Mouse (Mus musculus): ENCODE measurements around the gene Hdac2. TPM values are rescaled to one million over a fixed set of nuclear protein-coding genes. Genes with fewer than 3 reads are reported as not detected.
A peak's percentile ranks its signal among the peaks of the same experiment; 100 is the strongest.

The Hdac2 gene
- polyA plus RNA-seq, 1 experiment from 2014 or later = 85.9 TPM

DNA sequence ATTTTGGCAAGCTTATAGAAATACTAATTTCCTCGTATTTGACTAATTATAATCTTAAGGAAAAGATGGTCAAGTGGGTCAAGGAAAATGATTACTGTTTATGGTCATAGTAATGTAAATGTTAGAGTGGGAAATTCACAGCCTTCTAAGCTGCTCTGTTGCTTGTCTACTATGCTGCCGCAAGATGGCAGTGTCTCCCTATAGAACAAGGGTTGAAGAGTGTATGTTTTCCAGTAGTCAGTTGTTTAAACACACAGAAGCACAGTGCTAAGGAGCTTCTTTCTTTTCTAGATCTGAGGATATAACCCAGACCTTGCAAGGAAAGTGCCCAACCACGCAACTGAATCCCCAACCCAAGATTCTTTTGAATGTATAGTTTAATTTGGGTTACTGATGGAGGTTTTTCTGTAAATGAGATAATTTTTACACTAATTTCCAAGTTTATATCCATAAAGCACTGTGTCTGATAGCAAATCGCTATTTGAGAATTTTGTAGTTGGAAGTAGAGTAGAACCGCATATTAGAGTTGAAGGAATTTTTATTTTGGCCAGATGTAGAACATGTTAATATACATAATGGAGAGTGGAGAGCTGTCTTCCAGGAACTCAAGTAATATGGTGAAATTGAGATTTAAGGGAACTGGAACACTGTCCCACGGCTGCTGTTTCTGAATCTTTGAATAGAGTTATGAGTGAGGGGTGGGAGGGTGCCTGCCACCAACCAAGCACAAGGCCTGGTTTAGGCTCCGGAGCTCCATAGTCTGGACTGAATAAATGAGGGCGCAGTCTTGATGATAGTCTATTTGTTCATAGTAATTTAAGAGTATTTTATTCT lies 40.1 kb downstream of the Hdac2 start:
- peak; percentile 76; the same call in 1 of the 2 replicates for ATAC-seq (ENCODE audit: low FRiP score, low TSS enrichment)
- no peak for TF ChIP-seq EP300 (optimal IDR thresholded peaks at IDR 0.05)
- TF ChIP-seq CTCF (IDR thresholded peaks at IDR 0.05; ENCODE audit: low read depth) = peak; percentile 96
- 47% methylated on average over 8 of the region's 8 CpGs for WGBS

GRCm38 (mm10) chr10:37015729-37016128 lies 41.4 kb downstream of the Hdac2 start:
- H3K27ac ChIP-seq (replicated peaks) = no peak overlapping the region
- H3K27me3 ChIP-seq (ENCODE audit: control insufficient read depth, insufficient read depth, low read length) = no peaks in the 10 kb centered on the region
- no peak overlapping the region for H3K9ac ChIP-seq (ENCODE audit: low read length)
- H3K9me3 ChIP-seq (ENCODE audit: control insufficient read depth, low read length) = no peaks in the 10 kb centered on the region
- no peak overlapping the region for H3K4me3 ChIP-seq (ENCODE audit: low read depth, low read length)
- H3K4me2 ChIP-seq (replicated peaks; ENCODE audit: low read depth) = no peak overlapping the region
- no peak for TF ChIP-seq EP300 (optimal IDR thresholded peaks at IDR 0.05)
- TF ChIP-seq CTCF (IDR thresholded peaks at IDR 0.05; ENCODE audit: low read depth) = no peak
- WGBS = 33% methylated on average over 2 of the region's 2 CpGs
- ATAC-seq (ENCODE audit: low FRiP score, low TSS enrichment) (no peak), DNase-seq (ENCODE audit: low spot score) (no peak)
- no peaks in the 10 kb centered on the region for H3K4me1 ChIP-seq (replicated peaks; ENCODE audit: control insufficient read depth, insufficient read depth)
- no peaks in the 10 kb centered on the region for H3K36me3 ChIP-seq (ENCODE audit: control insufficient read depth, insufficient read depth, low read length)

More for the DNA sequence above, 40.1 kb downstream of the Hdac2 start:
- H3K4me1 ChIP-seq (replicated peaks; ENCODE audit: control insufficient read depth, insufficient read depth) = no peaks in the 10 kb centered on the region
- no peak overlapping the region for H3K4me3 ChIP-seq (ENCODE audit: low read depth, low read length)
- no peak overlapping the region for H3K27ac ChIP-seq (replicated peaks)
- no peaks in the 10 kb centered on the region for H3K9me3 ChIP-seq (ENCODE audit: control insufficient read depth, low read length)
- no peak overlapping the region for H3K9ac ChIP-seq (ENCODE audit: low read length)
- H3K36me3 ChIP-seq (ENCODE audit: control insufficient read depth, insufficient read depth, low read length) = no peaks in the 10 kb centered on the region
- peak; percentile 66 for DNase-seq (ENCODE audit: low spot score)
- H3K4me2 ChIP-seq (replicated peaks; ENCODE audit: low read depth) = no peak overlapping the region
- H3K27me3 ChIP-seq (ENCODE audit: control insufficient read depth, insufficient read depth, low read length) = no peaks in the 10 kb centered on the region

- Histone ChIP-seq H3K4me1 (replicated peaks; ENCODE audit: control insufficient read depth, insufficient read depth) (no peaks in the 10 kb centered on the region), H3K4me2 (replicated peaks; ENCODE audit: low read depth) (no peak overlapping the region), H3K9me3 (ENCODE audit: control insufficient read depth, low read length) (no peaks in the 10 kb centered on the region), H3K4me3 (ENCODE audit: low read depth, low read length) (no peak overlapping the region), H3K27ac (replicated peaks) (no peak overlapping the region), H3K9ac (ENCODE audit: low read length) (no peak overlapping the region), H3K36me3 (ENCODE audit: control insufficient read depth, insufficient read depth, low read length) (no peaks in the 10 kb centered on the region), H3K27me3 (ENCODE audit: control insufficient read depth, insufficient read depth, low read length) (no peaks in the 10 kb centered on the region)
- DNase-seq (ENCODE audit: low spot score) (no peak), ATAC-seq (ENCODE audit: low FRiP score, low TSS enrichment) (no peak)
- no peak for TF ChIP-seq CTCF (IDR thresholded peaks at IDR 0.05; ENCODE audit: low read depth)
- no peak for TF ChIP-seq EP300 (optimal IDR thresholded peaks at IDR 0.05)
- WGBS = 63% methylated on average over 2 of the region's 2 CpGs
Measured at GRCm38 (mm10) chr10:37016200-37016599, 41.9 kb downstream of the Hdac2 start.

DNA sequence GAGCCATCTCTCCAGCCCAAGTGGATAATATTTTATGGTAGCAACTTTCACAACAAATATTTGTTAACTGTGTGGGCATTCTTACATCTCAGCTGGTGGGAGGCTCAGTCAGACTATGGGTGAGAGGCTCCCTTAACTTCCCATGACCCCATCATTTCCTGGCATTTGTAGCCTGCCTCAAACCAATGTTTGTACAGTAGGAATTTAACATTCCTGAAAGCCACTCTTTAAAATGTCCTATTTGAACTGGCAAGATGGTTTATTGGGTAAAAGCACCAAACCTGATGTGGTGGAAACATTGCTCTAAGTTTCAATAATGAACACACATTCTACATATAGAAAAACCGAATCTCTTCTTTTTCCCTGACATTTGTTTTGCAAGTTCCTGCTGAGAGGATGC lies 50.0 kb downstream of the Hdac2 start:
- Histone ChIP-seq H3K36me3 (ENCODE audit: control insufficient read depth, insufficient read depth, low read length) (no peaks in the 10 kb centered on the region), H3K27me3 (ENCODE audit: control insufficient read depth, insufficient read depth, low read length) (no peaks in the 10 kb centered on the region), H3K9ac (ENCODE audit: low read length) (no peak overlapping the region), H3K27ac (replicated peaks) (no peak overlapping the region), H3K9me3 (ENCODE audit: control insufficient read depth, low read length) (no peaks in the 10 kb centered on the region), H3K4me3 (ENCODE audit: low read depth, low read length) (no peak overlapping the region), H3K4me2 (replicated peaks; ENCODE audit: low read depth) (no peak overlapping the region), H3K4me1 (replicated peaks; ENCODE audit: control insufficient read depth, insufficient read depth) (no peaks in the 10 kb centered on the region)
- DNase-seq (ENCODE audit: low spot score) (no peak), ATAC-seq (ENCODE audit: low FRiP score, low TSS enrichment) (no peak)
- TF ChIP-seq CTCF (IDR thresholded peaks at IDR 0.05; ENCODE audit: low read depth) (no peak), EP300 (optimal IDR thresholded peaks at IDR 0.05) (no peak)
- 56% methylated on average over 1 of the region's 1 CpGs for WGBS

DNA sequence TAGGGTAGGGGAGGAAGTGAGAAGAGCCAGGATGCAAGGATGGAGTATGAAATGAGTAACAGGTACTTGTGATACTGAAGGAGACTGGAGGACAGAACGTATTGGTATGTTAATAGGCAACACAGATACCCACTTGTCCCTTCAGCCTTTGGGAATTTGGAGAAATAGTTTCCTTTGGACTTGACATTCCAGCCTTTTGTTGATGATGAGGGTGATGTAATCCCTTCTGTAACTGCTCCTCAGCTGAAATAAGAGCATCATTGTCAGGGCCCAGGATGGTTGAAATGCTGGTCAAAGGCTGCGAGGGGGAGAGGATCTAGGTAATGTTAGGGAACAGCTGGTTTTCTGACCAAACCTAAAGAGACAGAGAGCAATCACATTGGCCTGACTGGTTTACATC lies 54.3 kb downstream of the Hdac2 start:
- no peaks in the 10 kb centered on the region for H3K4me1 ChIP-seq (replicated peaks; ENCODE audit: control insufficient read depth, insufficient read depth)
- H3K27ac ChIP-seq (replicated peaks) = no peak overlapping the region
- DNase-seq (ENCODE audit: low spot score) = no peak
- no peak overlapping the region for H3K9ac ChIP-seq (ENCODE audit: low read length)
- WGBS = 82% methylated on average over 2 of the region's 2 CpGs
- TF ChIP-seq EP300 (optimal IDR thresholded peaks at IDR 0.05) = no peak
- TF ChIP-seq CTCF (IDR thresholded peaks at IDR 0.05; ENCODE audit: low read depth) = no peak
- H3K9me3 ChIP-seq (ENCODE audit: control insufficient read depth, low read length) = no peaks in the 10 kb centered on the region
- H3K4me2 ChIP-seq (replicated peaks; ENCODE audit: low read depth) = no peak overlapping the region
- H3K36me3 ChIP-seq (ENCODE audit: control insufficient read depth, insufficient read depth, low read length) = no peaks in the 10 kb centered on the region
- no peak overlapping the region for H3K4me3 ChIP-seq (ENCODE audit: low read depth, low read length)
- no peak for ATAC-seq (ENCODE audit: low FRiP score, low TSS enrichment)
- no peaks in the 10 kb centered on the region for H3K27me3 ChIP-seq (ENCODE audit: control insufficient read depth, insufficient read depth, low read length)

DNA sequence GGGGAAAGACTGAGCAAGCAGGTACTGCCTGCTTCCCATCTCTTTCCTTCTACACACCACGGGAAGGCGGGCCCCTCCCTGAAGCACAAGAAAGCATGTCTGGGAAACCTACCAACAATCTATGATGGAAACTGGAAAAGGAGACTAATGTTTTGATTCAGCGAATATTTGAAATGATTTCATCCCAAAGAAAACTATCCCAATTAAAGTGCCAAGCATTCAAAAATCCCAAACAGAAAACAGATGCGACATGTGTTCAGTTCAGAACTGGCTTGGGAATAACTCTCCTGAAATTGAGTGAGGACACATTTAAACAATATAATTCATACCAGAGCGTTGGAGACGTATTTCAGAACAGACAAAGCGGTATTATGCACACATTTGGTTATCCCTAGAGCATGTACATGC lies 60.8 kb downstream of the Hdac2 start:
- whole genome bisulfite sequencing = 55% methylated on average over 7 of the region's 7 CpGs
- Histone ChIP-seq H3K9ac (ENCODE audit: low read length) (no peak overlapping the region), H3K9me3 (ENCODE audit: control insufficient read depth, low read length) (no peaks in the 10 kb centered on the region), H3K36me3 (ENCODE audit: control insufficient read depth, insufficient read depth, low read length) (no peaks in the 10 kb centered on the region), H3K4me2 (replicated peaks; ENCODE audit: low read depth) (no peak overlapping the region), H3K27me3 (ENCODE audit: control insufficient read depth, insufficient read depth, low read length) (no peaks in the 10 kb centered on the region), H3K4me3 (ENCODE audit: low read depth, low read length) (no peak overlapping the region), H3K27ac (replicated peaks) (no peak overlapping the region), H3K4me1 (replicated peaks; ENCODE audit: control insufficient read depth, insufficient read depth) (no peaks in the 10 kb centered on the region)
- DNase-seq (ENCODE audit: low spot score) (no peak), ATAC-seq (ENCODE audit: low FRiP score, low TSS enrichment) (no peak)
- no peak for TF ChIP-seq EP300 (optimal IDR thresholded peaks at IDR 0.05)
- no peak for TF ChIP-seq CTCF (IDR thresholded peaks at IDR 0.05; ENCODE audit: low read depth)
